Mouse (Mus musculus) neural tube, postnatal 0 days (tissue): Measurements from ENCODE around the gene Olfr1106. TPM values are rescaled to one million over a fixed set of nuclear protein-coding genes. Genes with fewer than 3 reads are reported as not detected.

Experiments
- polyA plus RNA-seq: library from polyadenylated mRNA; unstranded; fragments of >200 nt; fragmentation: Nextera tagmentation; extraction: Ambion mirVana; gene quantifications from 2 replicates; pipeline ENCODE4 v1.2.1, GENCODE M21; 2015

The Olfr1106 gene
- polyA plus RNA-seq, result not detected in 2 replicates

DNA sequence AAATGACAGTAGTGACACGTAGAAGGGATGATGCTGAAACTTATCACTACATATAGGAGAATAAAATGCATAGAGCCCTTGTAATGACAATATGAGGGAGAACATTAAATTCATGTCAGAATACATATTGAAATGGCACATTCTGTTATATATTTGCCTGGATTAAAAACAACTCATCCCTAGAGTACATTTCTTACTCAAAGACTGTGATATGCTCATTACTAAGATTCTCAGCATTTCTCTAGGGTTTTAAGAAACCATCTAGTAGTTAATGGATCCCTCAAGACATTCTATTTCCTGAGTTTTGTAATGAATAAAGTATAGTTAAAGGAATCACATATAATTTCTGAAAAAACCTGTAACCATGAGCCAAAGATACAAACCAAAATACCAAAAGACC is at the start of gene Olfr1106:
TSS of gene Olfr1106 (minus strand) at position 101 of the 400 bp plus-strand sequence.

DNA sequence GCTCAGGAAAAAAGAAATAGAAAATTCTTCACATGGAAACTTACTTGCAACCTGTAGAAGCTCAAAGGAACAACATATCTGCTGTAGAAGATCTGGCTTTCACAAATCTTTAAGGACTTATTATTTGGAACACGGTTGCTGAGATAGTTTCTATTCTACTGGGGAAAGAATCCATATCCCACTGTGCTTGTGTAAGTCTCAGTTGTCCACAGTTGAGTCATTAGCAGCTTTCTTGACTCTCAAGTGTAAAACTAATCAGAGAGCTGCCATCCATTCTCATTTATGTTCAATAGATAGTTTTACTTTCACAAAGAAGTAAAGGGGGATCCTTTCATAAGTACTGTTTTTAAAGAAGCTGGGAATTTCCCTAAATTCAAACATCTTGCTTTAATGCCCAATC is 43.8 kb upstream of the Olfr1106 start, which contains the start of gene Olfr1109:
TSS of gene Olfr1109 (minus strand) at position 101 of the 400 bp plus-strand sequence.

DNA sequence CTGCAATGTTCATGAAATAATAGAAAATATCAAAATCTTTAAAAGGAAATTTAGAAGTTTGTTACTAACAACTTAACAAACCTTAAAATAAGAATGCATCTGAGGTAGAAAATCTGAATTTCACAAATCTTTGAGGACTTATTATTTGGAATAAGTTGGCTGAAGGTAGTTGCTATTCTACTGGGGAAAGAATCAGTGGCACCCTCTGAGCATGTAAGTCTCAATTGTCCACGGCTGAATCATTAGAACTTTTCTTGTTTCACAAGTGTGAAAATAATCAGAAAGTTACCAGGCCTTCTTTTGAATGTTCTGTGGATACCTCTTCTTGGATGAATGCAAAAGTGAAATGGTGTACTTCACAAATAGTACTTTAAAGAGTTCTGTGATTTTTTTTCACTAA is 23.6 kb upstream of the Olfr1106 start, which contains the start of gene Olfr1107:
TSS of gene Olfr1107 (minus strand) at position 101 of the 400 bp plus-strand sequence.

GRCm38 (mm10) chr2:87036431-87036830 is 15.6 kb downstream of the Olfr1106 start, which contains the start of gene Olfr1105:
Gene Olfr1105, minus strand, starts transcription at chr2:87036531.

DNA sequence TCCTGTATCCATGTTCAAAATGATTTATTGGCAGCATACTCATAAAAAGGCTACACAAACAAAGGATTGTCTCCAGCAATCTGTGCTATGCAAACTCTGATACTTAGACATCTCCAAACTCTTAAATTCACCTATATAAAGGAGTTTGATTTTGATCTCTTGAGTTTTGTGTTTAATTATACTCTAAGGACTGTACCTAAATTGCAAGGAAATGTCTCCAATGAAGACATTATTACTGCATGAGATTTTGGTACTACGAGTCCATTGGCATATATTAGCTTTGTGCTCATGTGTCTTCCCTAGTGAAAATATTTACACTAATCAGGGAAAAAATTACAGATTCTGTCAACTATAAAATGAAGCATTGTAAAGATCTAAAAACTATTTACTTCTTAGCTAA is 25.1 kb downstream of the Olfr1106 start, which contains the start of gene Olfr1104:
TSS of gene Olfr1104 (minus strand) at position 101 of the 400 bp plus-strand sequence.

GRCm38 (mm10) chr2:86998098-86998497 is 54.0 kb downstream of the Olfr1106 start, which contains the start of gene Olfr1102:
Gene Olfr1102, plus strand, starts transcription at chr2:86998398.

Other genes with a start within 250 kb of the Olfr1106 start
- gene Olfr141, start 242.3 kb downstream of the Olfr1106 start, polyA plus RNA-seq, result not detected in 2 replicates
- not detected in 2 replicates for gene Olfr1094, start 227.6 kb downstream of the Olfr1106 start, polyA plus RNA-seq
- gene Olfr1095, start 200.6 kb downstream of the Olfr1106 start, polyA plus RNA-seq, result not detected in 2 replicates
- gene Gm13723, start 177.5 kb downstream of the Olfr1106 start, polyA plus RNA-seq, result not detected in 2 replicates
- not detected in 2 replicates for gene Olfr1097, start 160.1 kb downstream of the Olfr1106 start, polyA plus RNA-seq
- not detected in 2 replicates for gene Olfr1098, start 127.7 kb downstream of the Olfr1106 start, polyA plus RNA-seq
- not detected in 2 replicates for gene Olfr1099, start 91.6 kb downstream of the Olfr1106 start, polyA plus RNA-seq
- gene Olfr1100, start 72.3 kb downstream of the Olfr1106 start, polyA plus RNA-seq, result not detected in 2 replicates
- not detected in 2 replicates for gene Olfr1101, start 61.1 kb downstream of the Olfr1106 start, polyA plus RNA-seq
- gene Olfr1102, start 53.9 kb downstream of the Olfr1106 start, polyA plus RNA-seq, result not detected in 2 replicates
- not detected in 2 replicates for gene Olfr1104, start 25.2 kb downstream of the Olfr1106 start, polyA plus RNA-seq
- gene Olfr1105, start 15.7 kb downstream of the Olfr1106 start, polyA plus RNA-seq, result not detected in 2 replicates
- gene Olfr1107, start 23.5 kb upstream of the Olfr1106 start, polyA plus RNA-seq, result not detected in 2 replicates
- not detected in 2 replicates for gene Olfr1109, start 43.7 kb upstream of the Olfr1106 start, polyA plus RNA-seq
- gene Olfr259, start 62.3 kb upstream of the Olfr1106 start, polyA plus RNA-seq, result not detected in 2 replicates
- gene Olfr1110, start 88.0 kb upstream of the Olfr1106 start, polyA plus RNA-seq, result not detected in 2 replicates
- gene Olfr1111, start 100.4 kb upstream of the Olfr1106 start, polyA plus RNA-seq, result not detected in 2 replicates
- gene Olfr1112, start 135.5 kb upstream of the Olfr1106 start, polyA plus RNA-seq, result not detected in 2 replicates
- gene Olfr1113, start 156.7 kb upstream of the Olfr1106 start, polyA plus RNA-seq, result not detected in 2 replicates
- not detected in 2 replicates for gene Olfr1115, start 195.7 kb upstream of the Olfr1106 start, polyA plus RNA-seq
- gene Olfr1116, start 215.3 kb upstream of the Olfr1106 start, polyA plus RNA-seq, result not detected in 2 replicates